Mouse (Mus musculus) CH12.LX (cell line): ENCODE measurements around the gene B3gnt8. TPM values are rescaled to one million over a fixed set of nuclear protein-coding genes. Genes with fewer than 3 reads are reported as not detected.

Source experiments
- DNase-seq: peaks from one replicate; pipeline ENCODE4 v3.0.0-alpha.2; 2013; ENCODE audit errors: extremely low read depth
- H3K27ac ChIP-seq: 2 replicates; pipeline ENCODE4 v1.5.1; 2012; ENCODE audit warnings: low read depth, mild to moderate bottlenecking, control low read depth, moderate library complexity; ENCODE audit not compliant: insufficient read depth
- H3K27me3 ChIP-seq: replicated peaks from 2 replicates; pipeline ENCODE3; 2012; ENCODE audit warnings: inconsistent platforms
- H3K36me3 ChIP-seq, 2 experiments: replicated peaks in 1 of 2; 2 replicates each; pipeline versions ENCODE3 to v1.6.1; 2012; ENCODE audit warnings: inconsistent platforms in 1 of 2, low read length in 1 of 2, mild to moderate bottlenecking in 1 of 2, mixed read lengths in 1 of 2, moderate library complexity in 1 of 2; ENCODE audit not compliant: control insufficient read depth in 1 of 2, insufficient read depth in 1 of 2
- H3K4me1 ChIP-seq, 2 experiments: 2 replicates each; pipeline ENCODE4 v1.6.1; 2012; ENCODE audit warnings: inconsistent platforms in 1 of 2, moderate library complexity in 1 of 2; ENCODE audit not compliant: insufficient read depth in 2 of 2, control insufficient read depth in 1 of 2
- H3K4me2 ChIP-seq: 2 replicates; pipeline ENCODE4 v1.6.1; 2012; ENCODE audit warnings: low read depth, mild to moderate bottlenecking, control low read depth; ENCODE audit not compliant: poor library complexity, insufficient read depth, severe bottlenecking
- H3K4me3 ChIP-seq, 3 experiments: fragments of 150-350 bp in 1 of 3; sonication (generic) in 1 of 3; replicated peaks in 1 of 3; 2 replicates each; pipeline versions ENCODE3 to v1.5.1; 2011 to 2012; ENCODE audit warnings: low read depth in 2 of 3, low read length in 2 of 3, mild to moderate bottlenecking in 2 of 3, moderate library complexity in 2 of 3, control low read depth in 1 of 3, improper control_type of control experiment in 1 of 3, inconsistent platforms in 1 of 3, mixed read lengths in 1 of 3; ENCODE audit not compliant: poor library complexity in 1 of 3
- H3K79me2 ChIP-seq: replicated peaks from 2 replicates; pipeline ENCODE4 v1.6.1; 2012; ENCODE audit warnings: mild to moderate bottlenecking, moderate library complexity; ENCODE audit not compliant: control insufficient read depth, poor library complexity, insufficient read depth, severe bottlenecking; ENCODE audit errors: extremely low read depth
- H3K9ac ChIP-seq: 2 replicates; pipeline ENCODE4 v1.6.1; 2012; ENCODE audit warnings: low read depth, mild to moderate bottlenecking, control low read depth, moderate library complexity; ENCODE audit not compliant: insufficient read depth
- H3K9me3 ChIP-seq: replicated peaks from 2 replicates; pipeline ENCODE3; 2012; ENCODE audit warnings: low read length, inconsistent platforms, mixed read lengths
- E2F4 ChIP-seq: IDR thresholded peaks from 2 replicates; pipeline ENCODE4 v1.6.1; 2011; ENCODE audit warnings: low read depth, low read length, improper control_type of control experiment; ENCODE audit not compliant: insufficient replicate concordance
- ELF1 ChIP-seq: IDR thresholded peaks from 2 replicates; pipeline ENCODE4 v1.6.1; 2014; ENCODE audit warnings: low read depth, mild to moderate bottlenecking, inconsistent platforms, low read length, improper control_type of control experiment
- ETS1 ChIP-seq: conservative IDR thresholded peaks from 2 replicates; pipeline ENCODE4 v1.6.1; 2012; ENCODE audit warnings: low read depth, mild to moderate bottlenecking, inconsistent platforms, low read length, improper control_type of control experiment, moderate library complexity
- JUN ChIP-seq: IDR thresholded peaks from 2 replicates; pipeline ENCODE4 v1.6.1; 2011; ENCODE audit warnings: low read depth, mild to moderate bottlenecking, low read length, improper control_type of control experiment, moderate library complexity; ENCODE audit not compliant: insufficient read depth
- JUND ChIP-seq: conservative IDR thresholded peaks from 2 replicates; pipeline ENCODE4 v1.6.1; 2011; ENCODE audit warnings: low read depth, low read length, improper control_type of control experiment
- MAFK ChIP-seq: IDR thresholded peaks from 2 replicates; pipeline ENCODE4 v1.6.1; 2011; ENCODE audit warnings: low read length, improper control_type of control experiment; ENCODE audit not compliant: insufficient replicate concordance
- MAX ChIP-seq: IDR thresholded peaks from 2 replicates; pipeline ENCODE4 v1.6.1; 2011; ENCODE audit warnings: low read length, improper control_type of control experiment
- MAZ ChIP-seq: IDR thresholded peaks from 2 replicates; pipeline ENCODE4 v1.6.1; 2012; ENCODE audit warnings: low read depth, mild to moderate bottlenecking, inconsistent platforms, low read length, improper control_type of control experiment, moderate library complexity
- MYC ChIP-seq: IDR thresholded peaks from 2 replicates; pipeline ENCODE4 v1.6.1; 2011; ENCODE audit warnings: low read depth, mild to moderate bottlenecking, improper control_type of control experiment, low read length
- NRF1 ChIP-seq: IDR thresholded peaks from 2 replicates; pipeline ENCODE4 v1.6.1; 2014; ENCODE audit warnings: low read depth, mild to moderate bottlenecking, inconsistent platforms, low read length, improper control_type of control experiment, moderate library complexity
- RAD21 ChIP-seq: IDR thresholded peaks from 2 replicates; pipeline ENCODE4 v1.6.1; 2011; ENCODE audit warnings: low read depth, mild to moderate bottlenecking, low read length, improper control_type of control experiment, moderate library complexity
- SIN3A ChIP-seq: IDR thresholded peaks from 2 replicates; pipeline ENCODE4 v1.6.1; 2012; ENCODE audit warnings: low read length, improper control_type of control experiment, inconsistent platforms
- TBP ChIP-seq: conservative IDR thresholded peaks from 2 replicates; pipeline ENCODE4 v1.6.1; 2011; ENCODE audit warnings: low read depth, low read length, improper control_type of control experiment
- UBTF ChIP-seq: IDR thresholded peaks from 2 replicates; pipeline ENCODE4 v1.6.1; 2012; ENCODE audit warnings: low read depth, mild to moderate bottlenecking, inconsistent platforms, low read length, improper control_type of control experiment, moderate library complexity
- USF1 ChIP-seq: IDR thresholded peaks from 2 replicates; pipeline ENCODE4 v1.6.1; 2014; ENCODE audit warnings: low read depth, mild to moderate bottlenecking, inconsistent platforms, low read length, improper control_type of control experiment
- USF2 ChIP-seq: conservative IDR thresholded peaks from 2 replicates; pipeline ENCODE4 v1.6.1; 2011; ENCODE audit warnings: low read depth, low read length, improper control_type of control experiment
- ZC3H11A ChIP-seq: IDR thresholded peaks from 2 replicates; pipeline ENCODE4 v1.6.1; 2012; ENCODE audit warnings: low read depth, mild to moderate bottlenecking, inconsistent platforms, low read length, improper control_type of control experiment
- ZKSCAN1 ChIP-seq: IDR thresholded peaks from 2 replicates; pipeline ENCODE4 v1.6.1; 2012; ENCODE audit warnings: low read depth, inconsistent platforms, low read length, improper control_type of control experiment, borderline replicate concordance
- ZMIZ1 ChIP-seq: IDR thresholded peaks from 2 replicates; pipeline ENCODE4 v1.6.1; 2012; ENCODE audit warnings: low read depth, mild to moderate bottlenecking, inconsistent platforms, low read length, improper control_type of control experiment
- dilution Hi-C: fragments of 300-500 bp; cut with MboI; formaldehyde crosslinking; loops from 2 replicates; pipeline ENCODE4 v1.14.3; 2020; ENCODE audit warnings: low sequenced_read_pairs; ENCODE audit not compliant: extremely low pct_unique_long_range_greater_than_20kb, extremely low pct_ligation_motif_present
- in situ Hi-C: fragments of 300-500 bp; cut with MboI; formaldehyde crosslinking; loops from 3 replicates; pipeline ENCODE4 v1.14.3; 2019; ENCODE audit warnings: low sequenced_read_pairs, low pct_ligation_motif_present, low pct_unique_long_range_greater_than_20kb, mixed read lengths
- polyA plus RNA-seq: library from polyadenylated mRNA; unstranded; fragments of >175 nt; gene quantifications from 2 replicates; pipeline ENCODE4 v1.2.1, GENCODE M21; 2012; ENCODE audit warnings: low read depth; ENCODE audit not compliant: insufficient read length
- total RNA-seq, 2 experiments: library from RNA; depleted of rRNA; stranded (reverse); fragments of 300-350 nt in 1 of 2; fragments of >200 nt in 1 of 2; gene quantifications; 2 replicates each; pipeline ENCODE4 v1.2.3; 2012 to 2014

Gene B3gnt8
- total and polyA plus RNA-seq, 3 experiments: 0.21 to 0.24 TPM; not detected in 1

DNA sequence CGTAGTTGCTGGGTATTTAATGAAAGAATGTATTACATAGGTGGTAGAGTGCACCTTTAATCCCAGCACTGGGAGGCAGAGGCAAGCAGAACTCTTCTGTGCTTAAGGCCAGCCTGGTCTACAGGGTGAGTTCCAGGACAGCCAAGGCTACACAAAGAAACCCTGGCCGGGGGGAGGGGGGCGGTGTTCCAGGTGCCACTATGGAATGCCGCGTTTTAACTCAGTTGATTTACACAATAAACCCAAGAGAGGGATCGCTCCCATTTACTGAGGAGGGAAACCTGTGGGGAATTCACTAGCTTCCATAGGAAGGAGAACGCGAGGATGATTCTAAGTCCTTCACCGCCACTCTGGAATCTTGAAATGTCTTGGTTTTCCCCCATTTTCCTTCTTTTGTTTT, 43.2 kb downstream of the B3gnt8 start:
- in situ Hi-C loops: no loop called here
- peaks cover 48 to 74% of the 10 kb centered on the region in 2 experiments for H3K36me3 ChIP-seq

DNA sequence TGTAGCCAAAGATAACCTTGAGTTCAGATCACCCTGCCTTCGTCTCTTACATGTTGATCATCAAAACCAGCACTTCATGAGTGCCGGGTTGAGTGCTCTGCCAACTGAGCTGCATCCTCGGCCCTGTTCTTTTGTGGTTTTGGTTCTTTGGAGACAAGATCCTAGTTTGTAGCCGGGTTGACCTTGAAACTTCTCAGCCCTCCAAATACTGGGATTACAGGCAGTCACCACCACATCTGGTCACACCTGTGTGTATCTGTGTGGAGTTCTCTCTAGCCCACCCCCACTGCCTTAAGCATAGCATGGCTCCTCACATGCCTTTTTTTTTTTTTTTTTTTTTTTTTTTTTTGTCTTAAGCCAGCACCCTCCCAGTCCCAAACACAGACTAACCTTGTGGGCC, 43.6 kb downstream of the B3gnt8 start:
- no peak for TF ChIP-seq ZKSCAN1
- H3K27me3 ChIP-seq: no peaks in the 10 kb centered on the region
- no peak overlapping the region for H3K27ac ChIP-seq
- H3K9me3 ChIP-seq: peaks cover 3% of the 10 kb centered on the region
- dilution Hi-C loops (no loop called here), in situ Hi-C loops (no loop called here)
- no peak overlapping the region for H3K4me3 ChIP-seq
- peaks cover 44 to 69% of the 10 kb centered on the region in 2 experiments for H3K36me3 ChIP-seq
- H3K4me2 ChIP-seq: no peak overlapping the region
- no peaks in the 10 kb centered on the region for H3K79me2 ChIP-seq
- DNase-seq: no peak
- peaks cover 0 to 3% of the 10 kb centered on the region in 2 experiments; a peak in 1 of 4 replicates for H3K4me1 ChIP-seq
- H3K9ac ChIP-seq: no peak overlapping the region

More for the DNA sequence above, 43.2 kb downstream of the B3gnt8 start:
- H3K4me3 ChIP-seq: no peak overlapping the region
- H3K9me3 ChIP-seq: peaks cover 3% of the 10 kb centered on the region
- H3K9ac ChIP-seq: no peak overlapping the region
- TF ChIP-seq USF1: no peak
- no peak for TF ChIP-seq RAD21
- TF ChIP-seq ETS1: no peak
- TF ChIP-seq TBP: no peak
- TF ChIP-seq SIN3A: no peak
- TF ChIP-seq ZC3H11A: no peak
- no peak for TF ChIP-seq NRF1
- no peak for TF ChIP-seq ELF1
- no peak for TF ChIP-seq MAZ
- no peak for TF ChIP-seq ZMIZ1
- no peak for TF ChIP-seq USF2
- TF ChIP-seq E2F4: no peak
- TF ChIP-seq UBTF: no peak
- no peak for TF ChIP-seq MAFK
- TF ChIP-seq JUND: no peak
- TF ChIP-seq ZKSCAN1: no peak
- no peak for TF ChIP-seq JUN
- no peak for TF ChIP-seq MAX
- TF ChIP-seq MYC: no peak
- TF ChIP-seq, all 38 proteins: peak for 0
- Histone ChIP-seq H3K27ac (no peak overlapping the region), H3K27me3 (no peaks in the 10 kb centered on the region), H3K4me1 (peaks cover 0 to 3% of the 10 kb centered on the region in 2 experiments; a peak in 1 of 4 replicates), H3K79me2 (no peaks in the 10 kb centered on the region), H3K4me2 (no peak overlapping the region)
- dilution Hi-C loops: no loop called here
- DNase-seq: no peak
